Mouse (Mus musculus): ENCODE results near the gene Pak6. TPM values are rescaled to one million over a fixed set of nuclear protein-coding genes. Genes with fewer than 3 reads are reported as not detected.

The Pak6 gene
- polyA plus RNA-seq, 1 experiment from 2014 or later: 1.8 TPM

- H3K36me3 ChIP-seq: no peaks in the 10 kb centered on the region
- H3K9me3 ChIP-seq: no peaks in the 10 kb centered on the region
- peaks cover 76% of the 10 kb centered on the region for H3K27me3 ChIP-seq (replicated peaks)
- H3K4me2 ChIP-seq (replicated peaks): peak overlapping the region; percentile 92
- peaks cover 33% of the 10 kb centered on the region for H3K4me1 ChIP-seq (replicated peaks)
- peak; percentile 39; the same call in 1 of the 2 replicates for ATAC-seq
- peak overlapping the region; percentile 48 for H3K4me3 ChIP-seq (replicated peaks)
- WGBS: under 1% methylated on average over 92 of the region's 93 CpGs
- peak overlapping the region; percentile 40 for H3K9ac ChIP-seq
- no peak overlapping the region for H3K27ac ChIP-seq
These were observed 40.0 kb downstream of the Pak6 start for GRCm38 (mm10) chr2:118702883-118703761.

- WGBS: 3% methylated on average over 50 of the region's 50 CpGs
- H3K36me3 ChIP-seq: no peaks in the 10 kb centered on the region
- peak within 1 kb of the TSS; percentile 48 for H3K4me3 ChIP-seq (replicated peaks)
- no peaks in the 10 kb centered on the region for H3K9me3 ChIP-seq
- H3K4me2 ChIP-seq (replicated peaks): peak within 1 kb of the TSS; percentile 92
- 0 out of 2 replicates have a peak, but pooled peaks have one; percentile 12 for ATAC-seq
- H3K27ac ChIP-seq: no peak within 1 kb of the TSS
- peak within 1 kb of the TSS; percentile 40 for H3K9ac ChIP-seq
- H3K4me1 ChIP-seq (replicated peaks): peaks cover 33% of the 10 kb centered on the region
- peaks cover 86% of the 10 kb centered on the region for H3K27me3 ChIP-seq (replicated peaks)
These were observed 41.0 kb downstream of the Pak6 start, which contains the start of gene Ankrd63 for GRCm38 (mm10) chr2:118703913-118704730. TSS of gene Ankrd63 (minus strand) at chr2:118703963.

- no peak for ATAC-seq
- WGBS: 18% methylated on average over 6 of the region's 6 CpGs
- Histone ChIP-seq H3K27ac (no peak overlapping the region), H3K4me3 (replicated peaks) (no peak overlapping the region), H3K9me3 (no peaks in the 10 kb centered on the region), H3K9ac (no peak overlapping the region), H3K4me2 (replicated peaks) (no peak overlapping the region), H3K4me1 (replicated peaks) (peaks cover 40% of the 10 kb centered on the region), H3K36me3 (no peaks in the 10 kb centered on the region), H3K27me3 (replicated peaks) (peaks cover 91% of the 10 kb centered on the region)
These were observed 43.3 kb downstream of the Pak6 start for GRCm38 (mm10) chr2:118706436-118706835.

DNA sequence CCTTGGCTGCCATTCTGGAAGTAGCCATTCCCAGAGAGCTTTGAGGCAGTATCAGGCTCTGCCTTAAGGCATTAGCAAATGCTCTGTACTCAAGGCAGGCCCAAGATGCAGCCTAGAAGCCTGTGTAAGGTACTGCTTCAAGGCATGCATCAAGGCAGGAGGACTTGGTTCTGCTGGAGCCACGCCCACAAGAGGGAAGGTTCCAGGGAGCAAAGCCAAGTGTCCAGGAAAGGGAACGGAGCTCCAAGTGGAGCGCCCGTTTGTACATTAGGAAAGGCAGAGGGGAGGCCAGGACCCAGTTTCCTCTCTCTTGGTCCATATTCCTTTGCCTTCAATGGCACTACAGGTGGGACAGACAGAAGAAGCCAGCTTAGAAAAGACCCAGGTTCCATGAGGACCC, 45.4 kb downstream of the Pak6 start:
- H3K27ac ChIP-seq: no peak overlapping the region
- H3K4me1 ChIP-seq (replicated peaks): peaks cover 30% of the 10 kb centered on the region
- no peak for ATAC-seq
- peaks cover 83% of the 10 kb centered on the region for H3K27me3 ChIP-seq (replicated peaks)
- H3K9me3 ChIP-seq: no peaks in the 10 kb centered on the region
- H3K4me2 ChIP-seq (replicated peaks): no peak overlapping the region
- 71% methylated on average over 4 of the region's 4 CpGs for WGBS
- no peaks in the 10 kb centered on the region for H3K36me3 ChIP-seq
- no peak overlapping the region for H3K4me3 ChIP-seq (replicated peaks)
- no peak overlapping the region for H3K9ac ChIP-seq

GRCm38 (mm10) chr2:118709655-118710221, 46.6 kb downstream of the Pak6 start:
- Histone ChIP-seq H3K4me1 (replicated peaks) (peaks cover 20% of the 10 kb centered on the region), H3K4me2 (replicated peaks) (no peak overlapping the region), H3K9ac (no peak overlapping the region), H3K4me3 (replicated peaks) (no peak overlapping the region), H3K27ac (no peak overlapping the region), H3K27me3 (replicated peaks) (peaks cover 71% of the 10 kb centered on the region), H3K36me3 (no peaks in the 10 kb centered on the region), H3K9me3 (no peaks in the 10 kb centered on the region)
- WGBS: 44% methylated on average over 4 of the region's 4 CpGs
- ATAC-seq: no peak

- Histone ChIP-seq H3K4me3 (replicated peaks) (peak overlapping the region; percentile 44), H3K9ac (peak overlapping the region; percentile 49), H3K27me3 (replicated peaks) (peaks cover 57% of the 10 kb centered on the region), H3K4me1 (replicated peaks) (peaks cover 20% of the 10 kb centered on the region), H3K4me2 (replicated peaks) (peak overlapping the region; percentile 96), H3K27ac (no peak overlapping the region), H3K9me3 (no peaks in the 10 kb centered on the region), H3K36me3 (no peaks in the 10 kb centered on the region)
- WGBS: under 1% methylated on average over 36 of the region's 36 CpGs
- peak; percentile 78 for ATAC-seq
These were observed 48.0 kb downstream of the Pak6 start for GRCm38 (mm10) chr2:118711038-118711494.

DNA sequence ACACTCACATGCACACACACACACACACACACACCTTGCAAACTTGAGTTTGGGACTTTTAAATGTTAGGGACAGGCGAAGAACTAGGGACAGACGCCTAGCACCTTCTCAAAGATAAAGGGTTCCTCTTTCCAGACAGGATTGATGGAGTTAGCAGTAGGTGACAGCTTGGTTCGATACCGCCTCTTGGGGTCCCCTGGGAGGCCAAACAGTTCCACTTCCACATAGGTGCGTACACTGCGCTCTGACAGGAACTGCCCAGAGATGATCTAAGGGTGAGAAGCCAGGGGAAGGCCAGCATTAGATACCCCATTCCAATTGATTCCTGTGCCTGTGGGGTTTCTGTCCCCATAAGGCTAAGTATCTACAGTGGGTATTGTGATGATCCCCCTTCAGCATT, 50.5 kb downstream of the Pak6 start:
- Histone ChIP-seq H3K4me2 (replicated peaks) (no peak overlapping the region), H3K4me3 (replicated peaks) (no peak overlapping the region), H3K9ac (no peak overlapping the region), H3K4me1 (replicated peaks) (peaks cover 20% of the 10 kb centered on the region), H3K36me3 (no peaks in the 10 kb centered on the region), H3K9me3 (no peaks in the 10 kb centered on the region), H3K27me3 (replicated peaks) (peaks cover 32% of the 10 kb centered on the region), H3K27ac (no peak overlapping the region)
- WGBS: 90% methylated on average over 6 of the region's 6 CpGs
- ATAC-seq: no peak

GRCm38 (mm10) chr2:118714230-118714629, 51.1 kb downstream of the Pak6 start:
- H3K4me1 ChIP-seq (replicated peaks): peaks cover 20% of the 10 kb centered on the region
- no peak overlapping the region for H3K9ac ChIP-seq
- ATAC-seq: no peak
- WGBS: 46% methylated on average over 4 of the region's 4 CpGs
- H3K36me3 ChIP-seq: no peaks in the 10 kb centered on the region
- no peak overlapping the region for H3K4me3 ChIP-seq (replicated peaks)
- H3K9me3 ChIP-seq: no peaks in the 10 kb centered on the region
- no peak overlapping the region for H3K4me2 ChIP-seq (replicated peaks)
- H3K27ac ChIP-seq: no peak overlapping the region
- peaks cover 27% of the 10 kb centered on the region for H3K27me3 ChIP-seq (replicated peaks)

- H3K27me3 ChIP-seq (replicated peaks): peaks cover 10% of the 10 kb centered on the region
- H3K4me2 ChIP-seq (replicated peaks): no peak overlapping the region
- 84% methylated on average over 5 of the region's 5 CpGs for WGBS
- no peaks in the 10 kb centered on the region for H3K36me3 ChIP-seq
- no peak overlapping the region for H3K27ac ChIP-seq
- peaks cover 2% of the 10 kb centered on the region; the same call in 1 of the 2 replicates for H3K4me1 ChIP-seq (replicated peaks)
- no peaks in the 10 kb centered on the region for H3K9me3 ChIP-seq
- H3K4me3 ChIP-seq (replicated peaks): no peak overlapping the region
- H3K9ac ChIP-seq: no peak overlapping the region
- no peak for ATAC-seq
These were observed 53.6 kb downstream of the Pak6 start for GRCm38 (mm10) chr2:118716677-118717076.

GRCm38 (mm10) chr2:118723693-118724486, 60.8 kb downstream of the Pak6 start:
- H3K4me1 ChIP-seq (replicated peaks): peaks cover 12% of the 10 kb centered on the region; the same call in 1 of the 2 replicates
- no peak for ATAC-seq
- no peak overlapping the region for H3K4me2 ChIP-seq (replicated peaks)
- WGBS: 77% methylated on average over 15 of the region's 15 CpGs
- H3K36me3 ChIP-seq: no peaks in the 10 kb centered on the region
- H3K9me3 ChIP-seq: no peaks in the 10 kb centered on the region
- H3K27ac ChIP-seq: no peak overlapping the region
- H3K27me3 ChIP-seq (replicated peaks): peaks cover 3% of the 10 kb centered on the region; the same call in 1 of the 2 replicates
- H3K4me3 ChIP-seq (replicated peaks): no peak overlapping the region
- H3K9ac ChIP-seq: no peak overlapping the region

DNA sequence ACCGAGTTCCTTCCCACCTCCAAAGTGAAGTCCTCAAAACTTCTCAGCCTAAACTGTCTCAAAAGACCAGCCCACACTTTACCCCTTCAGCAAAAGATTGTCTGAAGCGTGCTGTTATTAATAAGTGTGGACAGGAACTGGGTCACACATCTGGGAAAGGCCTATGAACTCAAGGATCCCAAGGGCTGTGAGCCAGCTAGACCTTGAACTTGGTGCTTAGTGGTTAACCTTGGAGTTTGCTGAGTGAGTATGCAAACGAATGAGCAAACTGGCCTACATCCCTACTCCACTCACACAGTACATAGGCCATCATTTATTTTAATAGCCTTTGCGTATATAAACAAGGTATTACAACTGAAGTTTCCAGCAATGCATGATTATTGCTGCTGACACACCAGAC, 62.4 kb downstream of the Pak6 start:
- Histone ChIP-seq H3K4me1 (replicated peaks) (peaks cover 22% of the 10 kb centered on the region), H3K4me2 (replicated peaks) (no peak overlapping the region), H3K9ac (no peak overlapping the region), H3K4me3 (replicated peaks) (no peak overlapping the region), H3K36me3 (no peaks in the 10 kb centered on the region), H3K27ac (no peak overlapping the region), H3K27me3 (replicated peaks) (peaks cover 3% of the 10 kb centered on the region; the same call in 1 of the 2 replicates), H3K9me3 (no peaks in the 10 kb centered on the region)
- ATAC-seq: no peak
- WGBS: 70% methylated on average over 4 of the region's 4 CpGs

Data from intestine, embryonic 15.5 days (tissue).